In genomic region chr4:43497405-43497804, GRCm38 (mm10) we compare ENCODE assay signal across 9 mouse cellular contexts. TPM values are rescaled to one million over a fixed set of nuclear protein-coding genes. Genes with fewer than 3 reads are reported as not detected.
A peak's percentile ranks its signal among the peaks of the same experiment; 100 is the strongest.
DNase-seq lines count a peak whose midpoint lies in the region; ATAC-seq and TF ChIP-seq lines count a peak whose summit lies in the region.
"Had no signal": no experiment of that assay in that cellular context is flagged by ENCODE, and none has a peak within 500 bp of the region (broad histone marks: within the 10 kb centered on the region; RNA-seq: fewer than 3 reads in every experiment).

No protein-coding gene starts in this region.

- peak overlapping the region; percentile 72; the same call in 1 of the 2 replicates for H3K4me2 ChIP-seq in intestine, embryonic 14.5 days (ENCODE audit: low read length)
- H3K4me2 ChIP-seq in intestine, postnatal 0 days (replicated peaks; ENCODE audit: low read depth) = no peak overlapping the region
- H3K4me2 ChIP-seq in embryonic facial prominence, embryonic 12.5 days (replicated peaks) = peak overlapping the region; percentile 59
- peak overlapping the region; percentile 82; the same call in 1 of the 2 replicates for H3K4me2 ChIP-seq in embryonic facial prominence, embryonic 14.5 days (ENCODE audit: low read depth, low read length)

- H3K9me3 ChIP-seq in intestine, embryonic 14.5 days (ENCODE audit: control insufficient read depth, low read length) = no peaks in the 10 kb centered on the region
- no peaks in the 10 kb centered on the region for H3K9me3 ChIP-seq in intestine, postnatal 0 days (ENCODE audit: control insufficient read depth)
- H3K9me3 ChIP-seq in embryonic facial prominence, embryonic 12.5 days = no peaks in the 10 kb centered on the region
- H3K9me3 ChIP-seq in embryonic facial prominence, embryonic 14.5 days (ENCODE audit: control insufficient read depth, low read length) = no peaks in the 10 kb centered on the region

- H3K4me3 ChIP-seq in intestine, embryonic 14.5 days (ENCODE audit: low read depth, low read length) = no peak overlapping the region
- H3K4me3 ChIP-seq in intestine, postnatal 0 days (ENCODE audit: low read depth, low read length) = no peak overlapping the region
- H3K4me3 ChIP-seq in embryonic facial prominence, embryonic 12.5 days = no peak overlapping the region
- peak overlapping the region; percentile 65; the same call in 1 of the 2 replicates for H3K4me3 ChIP-seq in embryonic facial prominence, embryonic 14.5 days (ENCODE audit: low read depth, low read length)

- H3K4me1 ChIP-seq in intestine, embryonic 14.5 days (replicated peaks; ENCODE audit: control insufficient read depth, insufficient read depth, low read length) = peaks cover 26% of the 10 kb centered on the region
- H3K4me1 ChIP-seq in intestine, postnatal 0 days (replicated peaks; ENCODE audit: control insufficient read depth, insufficient read depth, low read length) = peaks cover 3% of the 10 kb centered on the region; the same call in 1 of the 2 replicates
- H3K4me1 ChIP-seq in embryonic facial prominence, embryonic 12.5 days = peaks cover 27% of the 10 kb centered on the region
- H3K4me1 ChIP-seq in embryonic facial prominence, embryonic 14.5 days (ENCODE audit: control insufficient read depth, insufficient read depth, low read length) = peaks cover 19% of the 10 kb centered on the region

- no peak overlapping the region for H3K9ac ChIP-seq in intestine, embryonic 14.5 days (ENCODE audit: low read length)
- H3K9ac ChIP-seq in intestine, postnatal 0 days (ENCODE audit: low read depth, low read length) = no peak overlapping the region
- H3K9ac ChIP-seq in embryonic facial prominence, embryonic 12.5 days = no peak overlapping the region
- H3K9ac ChIP-seq in embryonic facial prominence, embryonic 14.5 days (ENCODE audit: low read depth, low read length) = no peak overlapping the region

- peaks cover 18% of the 10 kb centered on the region for H3K36me3 ChIP-seq in intestine, embryonic 14.5 days (ENCODE audit: control insufficient read depth, insufficient read depth, low read length)
- H3K36me3 ChIP-seq in intestine, postnatal 0 days (ENCODE audit: control insufficient read depth, insufficient read depth) = peaks cover 6% of the 10 kb centered on the region; the same call in 1 of the 2 replicates
- peaks cover 11% of the 10 kb centered on the region; the same call in 1 of the 2 replicates for H3K36me3 ChIP-seq in embryonic facial prominence, embryonic 12.5 days
- H3K36me3 ChIP-seq in embryonic facial prominence, embryonic 14.5 days (ENCODE audit: control insufficient read depth, insufficient read depth, low read length) = peaks cover 15% of the 10 kb centered on the region; the same call in 1 of the 2 replicates

- H3K27me3 ChIP-seq in intestine, embryonic 14.5 days (replicated peaks; ENCODE audit: control insufficient read depth, insufficient read depth, low read length) = no peaks in the 10 kb centered on the region
- no peaks in the 10 kb centered on the region for H3K27me3 ChIP-seq in intestine, postnatal 0 days (replicated peaks; ENCODE audit: control insufficient read depth, insufficient read depth, low read length)
- no peaks in the 10 kb centered on the region for H3K27me3 ChIP-seq in embryonic facial prominence, embryonic 12.5 days
- H3K27me3 ChIP-seq in embryonic facial prominence, embryonic 14.5 days (replicated peaks; ENCODE audit: control insufficient read depth, insufficient read depth, low read length) = no peaks in the 10 kb centered on the region

- 95% methylated on average over 8 of the region's 8 CpGs for WGBS in intestine, embryonic 14.5 days
- WGBS in intestine, postnatal 0 days = 92% methylated on average over 8 of the region's 8 CpGs
- WGBS in embryonic facial prominence, embryonic 12.5 days = 93% methylated on average over 8 of the region's 8 CpGs
- 91% methylated on average over 8 of the region's 8 CpGs for WGBS in embryonic facial prominence, embryonic 14.5 days

- no peak overlapping the region for H3K27ac ChIP-seq in intestine, embryonic 14.5 days (ENCODE audit: low read depth)
- no peak overlapping the region for H3K27ac ChIP-seq in intestine, postnatal 0 days (ENCODE audit: low read depth, low read length)
- no peak overlapping the region for H3K27ac ChIP-seq in embryonic facial prominence, embryonic 12.5 days
- no peak overlapping the region for H3K27ac ChIP-seq in embryonic facial prominence, embryonic 14.5 days (replicated peaks; ENCODE audit: low read depth, low read length)

- TF ChIP-seq CTCF in intestine, postnatal 0 days (IDR thresholded peaks at IDR 0.05; ENCODE audit: low read depth) = no peak

- no peak for DNase-seq in intestine, embryonic 14.5 days (ENCODE audit: low spot score)
- no peak for DNase-seq in embryonic facial prominence, embryonic 14.5 days (ENCODE audit: low spot score)
- DNase-seq in kidney, postnatal 36 days = peak; percentile 70 to 71
- no peak for DNase-seq in gastrocnemius, adult 18-20 months (ENCODE audit: low spot score)
- DNase-seq in urinary bladder, postnatal 4 days (ENCODE audit: low spot score in 2 of 2) = no peak

- ATAC-seq in intestine, embryonic 14.5 days (replicated peaks; ENCODE audit: low FRiP score, low TSS enrichment, low read depth) = no peak
- ATAC-seq in intestine, postnatal 0 days = no peak
- no peak for ATAC-seq in embryonic facial prominence, embryonic 12.5 days (ENCODE audit: insufficient number of reproducible peaks, insufficient read depth, low FRiP score, low TSS enrichment)
- ATAC-seq in embryonic facial prominence, embryonic 14.5 days (ENCODE audit: low read depth) = no peak
- ATAC-seq: activated CD4-positive, CD25-positive, alpha-beta regulatory T cell, adult 4 months had no signal

RNA-seq across cellular contexts. Expression of gene Arhgef39, which starts 2.1 kb away (rescaled TPM):
- polyA plus RNA-seq in intestine, embryonic 14.5 days (2014; fragmentation: Nextera tagmentation; extraction: Ambion mirVana) = 42.5 and 47.6 TPM in 2 replicates
- polyA plus RNA-seq in intestine, postnatal 0 days (2015; fragmentation: Nextera tagmentation; extraction: Ambion mirVana) = 10.3 and 12.3 TPM in 2 replicates
- 43.6 and 44.1 TPM in 2 replicates for polyA plus RNA-seq in embryonic facial prominence, embryonic 12.5 days (2016; fragmentation: Nextera tagmentation; extraction: Ambion mirVana)
- polyA plus RNA-seq in embryonic facial prominence, embryonic 14.5 days (2014; fragmentation: Nextera tagmentation; extraction: Ambion mirVana) = 22.3 and 29.5 TPM in 2 replicates
- not detected for total RNA-seq in gastrocnemius, adult 18-20 months (2021)

RNA-seq across cellular contexts. Expression of gene Ccdc107, which starts 4.7 kb away (rescaled TPM):
- polyA plus RNA-seq in intestine, embryonic 14.5 days (2014; fragmentation: Nextera tagmentation; extraction: Ambion mirVana) = 109 and 128 TPM in 2 replicates
- polyA plus RNA-seq in intestine, postnatal 0 days (2015; fragmentation: Nextera tagmentation; extraction: Ambion mirVana) = 79.8 and 83.1 TPM in 2 replicates
- polyA plus RNA-seq in embryonic facial prominence, embryonic 12.5 days (2016; fragmentation: Nextera tagmentation; extraction: Ambion mirVana) = 57.4 and 62.3 TPM in 2 replicates
- 64.5 and 68.2 TPM in 2 replicates for polyA plus RNA-seq in embryonic facial prominence, embryonic 14.5 days (2014; fragmentation: Nextera tagmentation; extraction: Ambion mirVana)
- total RNA-seq in gastrocnemius, adult 18-20 months (2021) = 10 to 100 TPM; 21.9 to 26.8 TPM

RNA-seq across cellular contexts. Expression of gene Car9, which starts 9.4 kb away (rescaled TPM):
- 4.0 and 9.4 TPM in 2 replicates for polyA plus RNA-seq in intestine, embryonic 14.5 days (2014; fragmentation: Nextera tagmentation; extraction: Ambion mirVana)
- 4.8 and 5.4 TPM in 2 replicates for polyA plus RNA-seq in intestine, postnatal 0 days (2015; fragmentation: Nextera tagmentation; extraction: Ambion mirVana)
- polyA plus RNA-seq in embryonic facial prominence, embryonic 12.5 days (2016; fragmentation: Nextera tagmentation; extraction: Ambion mirVana) = 1.3 and 1.6 TPM in 2 replicates
- polyA plus RNA-seq in embryonic facial prominence, embryonic 14.5 days (2014; fragmentation: Nextera tagmentation; extraction: Ambion mirVana) = 0.43 and 1.1 TPM in 2 replicates
- total RNA-seq in gastrocnemius, adult 18-20 months (2021) = 1 to 10 TPM; 1.4 to 2.6 TPM

RNA-seq across cellular contexts. Expression of gene Sit1, which starts 13.9 kb away (rescaled TPM):
- polyA plus RNA-seq in intestine, embryonic 14.5 days (2014; fragmentation: Nextera tagmentation; extraction: Ambion mirVana) = not detected in 2 replicates
- not detected in 2 replicates for polyA plus RNA-seq in intestine, postnatal 0 days (2015; fragmentation: Nextera tagmentation; extraction: Ambion mirVana)
- polyA plus RNA-seq in embryonic facial prominence, embryonic 12.5 days (2016; fragmentation: Nextera tagmentation; extraction: Ambion mirVana) = not detected in 2 replicates
- not detected in 2 replicates for polyA plus RNA-seq in embryonic facial prominence, embryonic 14.5 days (2014; fragmentation: Nextera tagmentation; extraction: Ambion mirVana)
- total RNA-seq in gastrocnemius, adult 18-20 months (2021) = not detected
- total RNA-seq: gastrocnemius, postnatal 25 days had no signal

RNA-seq across cellular contexts. Expression of gene Tpm2, which starts 26.2 kb away (rescaled TPM):
- 516 and 574 TPM in 2 replicates for polyA plus RNA-seq in intestine, embryonic 14.5 days (2014; fragmentation: Nextera tagmentation; extraction: Ambion mirVana)
- polyA plus RNA-seq in intestine, postnatal 0 days (2015; fragmentation: Nextera tagmentation; extraction: Ambion mirVana) = 928 and 1,046 TPM in 2 replicates
- polyA plus RNA-seq in embryonic facial prominence, embryonic 12.5 days (2016; fragmentation: Nextera tagmentation; extraction: Ambion mirVana) = 151 and 177 TPM in 2 replicates
- 811 and 1,069 TPM in 2 replicates for polyA plus RNA-seq in embryonic facial prominence, embryonic 14.5 days (2014; fragmentation: Nextera tagmentation; extraction: Ambion mirVana)
- 1,000 to 10,000 TPM; 6,886 to 8,782 TPM for total RNA-seq in gastrocnemius, adult 18-20 months (2021)
- polyA plus RNA-seq: activated CD4-positive, CD25-positive, alpha-beta regulatory T cell, adult 4 months had no signal

Comparison
In these comparisons a context has a peak if more than half of its experiments do, and no peak if none do; other contexts are left out.
1. DNase-seq: peak in kidney, postnatal 36 days (2 of 2); none in intestine, embryonic 14.5 days (single experiment), embryonic facial prominence, embryonic 14.5 days (single experiment), gastrocnemius, adult 18-20 months (single experiment) and urinary bladder, postnatal 4 days (0 of 2).